Mouse (Mus musculus) hindbrain, embryonic 11.5 days (tissue): ENCODE measurements around the gene Cyyr1. TPM values are rescaled to one million over a fixed set of nuclear protein-coding genes. Genes with fewer than 3 reads are reported as not detected.
A peak's percentile ranks its signal among the peaks of the same experiment; 100 is the strongest.

Experiments used
- ATAC-seq: fragments of 200-750 bp; cut with Nextera tagmentation; 2 replicates; pipeline ENCODE4 v1.8.0; 2017; ENCODE audit warnings: mild to moderate bottlenecking, moderate TSS enrichment, moderate library complexity; ENCODE audit not compliant: low FRiP score
- DNase-seq: peaks from one replicate; pipeline ENCODE4 v3.0.0-alpha.2; 2015; ENCODE audit warnings: low spot score
- H3K27ac ChIP-seq: fragments of 300-500 bp; sonication (generic); 2 replicates; pipeline ENCODE4 v1.5.1; 2014; ENCODE audit warnings: mild to moderate bottlenecking, low read depth, low read length
- H3K27me3 ChIP-seq: fragments of 300-500 bp; sonication (generic); 2 replicates; pipeline ENCODE4 v1.6.1; 2014; ENCODE audit warnings: mild to moderate bottlenecking, low read length, moderate library complexity, mixed read lengths; ENCODE audit not compliant: control insufficient read depth, insufficient read depth
- H3K36me3 ChIP-seq: fragments of 300-500 bp; sonication (generic); 2 replicates; pipeline ENCODE4 v1.6.1; 2014; ENCODE audit warnings: mild to moderate bottlenecking, low read length, moderate library complexity, mixed read lengths; ENCODE audit not compliant: control insufficient read depth, insufficient read depth
- H3K4me1 ChIP-seq: fragments of 300-500 bp; sonication (generic); replicated peaks from 2 replicates; pipeline ENCODE4 v1.6.1; 2014; ENCODE audit warnings: low read length, mixed read lengths; ENCODE audit not compliant: control insufficient read depth, insufficient read depth
- H3K4me2 ChIP-seq: fragments of 300-500 bp; sonication (generic); replicated peaks from 2 replicates; pipeline ENCODE4 v1.6.1; 2014; ENCODE audit warnings: mild to moderate bottlenecking, low read depth, low read length
- H3K4me3 ChIP-seq: fragments of 300-500 bp; sonication (generic); 2 replicates; pipeline ENCODE4 v1.5.1; 2014; ENCODE audit warnings: low read depth, low read length
- H3K9ac ChIP-seq: fragments of 300-500 bp; sonication (generic); 2 replicates; pipeline ENCODE4 v1.6.1; 2014; ENCODE audit warnings: low read depth, low read length
- H3K9me3 ChIP-seq: fragments of 300-500 bp; sonication (generic); 2 replicates; pipeline ENCODE4 v1.6.1; 2016; ENCODE audit warnings: low read length; ENCODE audit not compliant: control insufficient read depth
- WGBS: fragments of 180-500 bp; shearing (Covaris S2); extraction: QIAGEN DNeasy Blood & Tissue Kit; methylation state at CpG from one replicate; pipeline ENCODE4 v1.1.7; 2014; 5-methylcytosine and 5-hydroxymethylcytosine counted together
- polyA plus RNA-seq: library from polyadenylated mRNA; unstranded; fragments of >200 nt; fragmentation: Nextera tagmentation; extraction: Ambion mirVana; gene quantifications from 2 replicates; pipeline ENCODE4 v1.2.1, GENCODE M21; 2014

Gene Cyyr1
- polyA plus RNA-seq, 1 experiment from 2014 or later, result 6.2 TPM

DNA sequence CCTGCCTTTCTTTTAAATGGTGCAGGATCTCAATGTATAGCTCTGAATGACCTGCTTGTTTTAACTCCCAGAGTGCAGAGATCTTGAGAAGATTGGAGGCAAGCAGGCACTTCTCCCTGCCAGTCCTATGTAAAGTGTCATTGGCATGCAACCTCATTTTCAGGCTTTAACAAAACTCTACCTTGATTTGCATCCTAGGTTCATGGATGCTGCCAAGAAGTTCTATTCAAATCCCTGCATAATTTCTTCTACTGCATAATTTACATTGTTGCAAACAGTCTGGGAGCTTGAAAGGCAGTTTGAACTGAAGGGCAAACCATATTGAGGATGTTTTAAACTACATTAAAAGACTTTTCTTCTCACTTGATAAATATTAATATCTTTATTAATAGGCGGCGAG is 57.4 kb downstream of the Cyyr1 start:
- DNase-seq (no peak), ATAC-seq (no peak)
- H3K9ac ChIP-seq, result no peak overlapping the region
- WGBS, result 86% methylated on average over 2 of the region's 2 CpGs
- H3K4me2 ChIP-seq, result no peak overlapping the region
- H3K9me3 ChIP-seq, result no peaks in the 10 kb centered on the region
- H3K4me1 ChIP-seq, result no peaks in the 10 kb centered on the region
- H3K27me3 ChIP-seq, result no peaks in the 10 kb centered on the region
- no peak overlapping the region for H3K27ac ChIP-seq
- H3K36me3 ChIP-seq, result no peaks in the 10 kb centered on the region
- no peak overlapping the region for H3K4me3 ChIP-seq

DNA sequence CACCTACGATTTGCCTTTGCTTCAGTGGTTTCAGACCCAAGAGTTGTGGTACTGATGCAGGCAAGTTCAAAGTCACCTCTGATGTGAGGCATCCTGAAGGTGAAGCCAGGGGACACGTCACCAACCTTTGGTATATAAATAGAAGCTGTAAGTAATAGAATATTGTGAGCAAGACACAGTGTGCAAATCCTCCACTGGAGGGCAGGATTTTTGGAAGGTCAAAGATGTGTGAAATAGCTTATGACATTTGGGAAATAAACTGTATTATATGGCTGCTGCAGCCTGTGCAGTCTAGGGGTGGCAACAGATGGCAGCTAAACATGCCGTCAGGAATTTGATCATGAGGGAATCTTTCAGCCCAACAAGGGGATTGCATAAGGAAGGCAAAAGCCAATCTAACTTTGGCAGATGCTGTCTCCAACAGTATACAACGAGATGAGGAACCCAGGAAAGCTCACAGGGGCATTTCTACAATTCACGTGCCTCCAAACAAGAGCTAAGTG is 65.0 kb downstream of the Cyyr1 start:
- no peak overlapping the region for H3K4me2 ChIP-seq
- 85% methylated on average over 5 of the region's 5 CpGs for WGBS
- no peaks in the 10 kb centered on the region for H3K27me3 ChIP-seq
- no peaks in the 10 kb centered on the region for H3K9me3 ChIP-seq
- no peak for DNase-seq
- no peak for ATAC-seq
- no peaks in the 10 kb centered on the region for H3K36me3 ChIP-seq
- H3K27ac ChIP-seq, result no peak overlapping the region
- H3K4me3 ChIP-seq, result no peak overlapping the region
- H3K4me1 ChIP-seq, result no peaks in the 10 kb centered on the region
- H3K9ac ChIP-seq, result no peak overlapping the region

DNA sequence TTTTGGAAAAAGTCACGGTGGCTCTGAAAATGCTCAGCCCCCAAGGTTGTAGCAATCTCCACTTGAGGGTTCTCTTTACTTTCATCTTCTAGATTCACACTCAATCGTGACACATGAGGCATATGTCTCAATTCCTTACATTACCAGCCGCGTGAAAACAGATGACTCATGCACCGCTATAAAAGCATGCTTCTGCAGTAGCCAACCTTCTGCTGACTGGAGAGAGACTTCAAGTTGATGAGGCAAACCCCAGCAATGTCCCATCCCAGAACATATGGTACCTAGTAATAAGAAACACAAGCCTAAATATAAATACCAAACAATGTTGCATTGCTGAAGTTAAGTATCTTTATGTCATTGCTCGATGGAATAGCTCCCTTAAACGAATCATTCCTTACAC is 65.9 kb downstream of the Cyyr1 start:
- DNase-seq (no peak), ATAC-seq (no peak)
- Histone ChIP-seq H3K27me3 (no peaks in the 10 kb centered on the region), H3K9ac (no peak overlapping the region), H3K27ac (no peak overlapping the region), H3K4me2 (no peak overlapping the region), H3K4me1 (no peaks in the 10 kb centered on the region), H3K9me3 (no peaks in the 10 kb centered on the region), H3K4me3 (no peak overlapping the region), H3K36me3 (no peaks in the 10 kb centered on the region)
- WGBS, result 95% methylated on average over 7 of the region's 7 CpGs

DNA sequence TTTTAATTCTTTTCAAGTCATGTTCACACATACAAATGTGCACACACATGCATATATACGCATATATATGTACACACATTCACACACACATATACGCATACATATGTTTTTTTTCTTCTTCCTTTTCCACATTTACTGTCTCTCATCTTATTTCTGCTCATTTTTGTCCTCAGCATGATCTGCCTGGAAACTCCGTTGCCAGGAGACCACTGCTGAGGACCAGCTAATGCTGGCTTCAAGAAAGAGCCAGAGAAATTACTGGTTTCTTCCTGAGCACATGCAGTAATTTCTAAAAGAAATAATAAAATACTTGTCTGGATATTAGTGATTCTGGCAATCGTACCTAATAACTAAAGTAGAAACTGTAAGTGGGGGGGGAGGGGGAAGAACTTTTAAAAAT is 68.6 kb downstream of the Cyyr1 start:
- no peaks in the 10 kb centered on the region for H3K36me3 ChIP-seq
- DNase-seq, result no peak
- H3K27ac ChIP-seq, result no peak overlapping the region
- ATAC-seq, result no peak
- H3K4me1 ChIP-seq, result no peaks in the 10 kb centered on the region
- no peaks in the 10 kb centered on the region for H3K9me3 ChIP-seq
- no peaks in the 10 kb centered on the region for H3K27me3 ChIP-seq
- WGBS, result 86% methylated on average over 4 of the region's 4 CpGs
- no peak overlapping the region for H3K4me2 ChIP-seq
- no peak overlapping the region for H3K9ac ChIP-seq
- H3K4me3 ChIP-seq, result no peak overlapping the region

DNA sequence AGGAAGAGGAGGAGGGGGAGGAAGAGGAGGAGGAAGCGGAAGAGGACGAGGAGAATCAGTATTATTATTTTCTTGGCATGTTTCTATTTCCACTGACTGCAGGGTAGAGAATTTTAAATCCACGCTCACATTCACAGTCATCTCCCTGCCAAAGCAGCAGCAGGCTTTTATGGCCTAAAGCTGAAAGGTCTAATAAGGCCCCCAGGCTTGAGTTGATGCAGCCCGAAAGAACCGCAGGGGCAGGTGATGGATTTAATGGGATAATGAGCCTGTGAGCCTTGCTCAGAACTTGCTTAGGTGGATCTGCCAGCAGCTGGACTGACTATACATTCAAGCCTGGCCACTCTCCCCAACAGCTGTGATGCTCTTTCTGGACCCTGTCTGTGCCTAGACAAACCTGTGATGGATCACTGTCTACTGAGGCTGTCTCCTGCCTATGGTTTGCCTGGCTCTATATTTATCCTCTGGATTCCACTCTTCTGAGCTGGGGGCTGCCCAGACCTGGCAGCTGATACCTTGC is 78.6 kb downstream of the Cyyr1 start:
- DNase-seq, result no peak
- H3K4me1 ChIP-seq, result no peaks in the 10 kb centered on the region
- no peak overlapping the region for H3K4me2 ChIP-seq
- WGBS, result 89% methylated on average over 5 of the region's 5 CpGs
- no peak overlapping the region for H3K9ac ChIP-seq
- H3K4me3 ChIP-seq, result no peak overlapping the region
- H3K9me3 ChIP-seq, result no peaks in the 10 kb centered on the region
- 0 out of 2 replicates have a peak, but pooled peaks have one; percentile 22 for ATAC-seq
- no peaks in the 10 kb centered on the region for H3K36me3 ChIP-seq
- H3K27ac ChIP-seq, result no peak overlapping the region
- no peaks in the 10 kb centered on the region for H3K27me3 ChIP-seq

DNA sequence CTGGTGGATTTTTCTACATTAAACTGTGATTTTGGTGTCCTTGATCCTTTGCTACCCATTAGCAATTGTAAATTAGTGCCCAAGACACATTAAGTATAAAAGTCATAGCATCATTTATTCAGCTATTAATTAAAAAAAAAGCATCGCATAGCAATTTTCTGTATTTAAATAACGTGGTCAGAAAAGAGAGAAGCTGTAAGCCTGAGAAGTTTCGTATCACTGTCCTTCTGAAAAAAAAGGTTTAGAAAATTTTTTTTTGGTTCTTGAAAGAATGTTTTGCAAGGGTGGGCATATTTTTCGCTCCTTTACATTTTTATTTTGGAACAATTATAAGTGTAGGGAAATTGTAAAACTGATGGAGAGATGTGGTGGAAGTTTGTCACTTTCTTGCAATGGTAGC is 83.1 kb downstream of the Cyyr1 start:
- H3K9ac ChIP-seq, result no peak overlapping the region
- H3K36me3 ChIP-seq, result no peaks in the 10 kb centered on the region
- H3K27me3 ChIP-seq, result no peaks in the 10 kb centered on the region
- ATAC-seq, result no peak
- no peak overlapping the region for H3K4me2 ChIP-seq
- no peaks in the 10 kb centered on the region for H3K9me3 ChIP-seq
- no peak overlapping the region for H3K27ac ChIP-seq
- H3K4me3 ChIP-seq, result no peak overlapping the region
- DNase-seq, result no peak
- 91% methylated on average over 4 of the region's 4 CpGs for WGBS
- H3K4me1 ChIP-seq, result no peaks in the 10 kb centered on the region

DNA sequence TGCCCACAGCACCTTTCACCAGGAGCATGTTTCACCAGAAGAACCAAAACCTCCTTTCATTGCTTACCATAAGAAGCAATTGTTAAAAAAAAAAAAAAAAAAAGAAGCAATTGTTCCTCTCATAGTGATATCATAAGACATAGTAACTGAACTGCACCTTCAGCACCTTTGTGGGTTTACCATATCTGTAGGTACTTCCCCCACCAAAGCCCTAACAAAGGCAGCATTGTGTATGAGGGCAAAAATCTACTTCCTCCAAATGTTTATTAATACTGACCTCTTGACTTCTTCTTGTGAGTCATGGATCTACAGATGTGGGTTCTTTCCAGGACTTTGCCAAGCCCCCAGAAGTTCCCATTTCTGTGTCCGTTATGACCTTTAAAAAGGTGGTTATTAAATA is 98.2 kb downstream of the Cyyr1 start:
- WGBS, result 80% methylated on average over 1 of the region's 1 CpGs
- Histone ChIP-seq H3K36me3 (no peaks in the 10 kb centered on the region), H3K4me3 (no peak overlapping the region), H3K4me2 (no peak overlapping the region), H3K27ac (no peak overlapping the region), H3K9ac (no peak overlapping the region), H3K9me3 (no peaks in the 10 kb centered on the region), H3K4me1 (no peaks in the 10 kb centered on the region), H3K27me3 (no peaks in the 10 kb centered on the region)
- ATAC-seq (no peak), DNase-seq (no peak)

DNA sequence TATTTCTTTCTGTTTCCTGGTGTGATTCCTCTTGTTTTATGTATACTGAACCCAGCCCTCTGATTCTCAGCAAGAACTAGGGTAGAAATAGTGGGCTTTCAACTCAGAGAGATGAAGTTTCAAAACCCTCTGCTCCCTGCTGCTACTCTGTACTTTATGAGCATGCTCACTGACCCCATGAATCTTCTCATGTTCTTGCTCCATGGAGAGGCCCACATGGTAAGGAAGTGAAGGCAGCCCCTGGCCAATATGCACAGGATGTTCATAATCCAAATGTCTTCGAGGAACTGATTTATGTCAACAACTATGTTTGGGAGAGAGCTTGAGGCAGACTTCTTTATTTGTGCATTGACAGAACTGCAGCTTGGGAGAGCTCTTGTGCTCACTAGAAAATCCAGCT is 106.9 kb downstream of the Cyyr1 start:
- ATAC-seq (no peak), DNase-seq (no peak)
- no peak overlapping the region for H3K9ac ChIP-seq
- H3K4me3 ChIP-seq, result no peak overlapping the region
- H3K27ac ChIP-seq, result no peak overlapping the region
- 81% methylated on average over 1 of the region's 1 CpGs for WGBS
- no peaks in the 10 kb centered on the region for H3K27me3 ChIP-seq
- no peak overlapping the region for H3K4me2 ChIP-seq
- no peaks in the 10 kb centered on the region for H3K9me3 ChIP-seq
- H3K36me3 ChIP-seq, result no peaks in the 10 kb centered on the region
- no peaks in the 10 kb centered on the region for H3K4me1 ChIP-seq

DNA sequence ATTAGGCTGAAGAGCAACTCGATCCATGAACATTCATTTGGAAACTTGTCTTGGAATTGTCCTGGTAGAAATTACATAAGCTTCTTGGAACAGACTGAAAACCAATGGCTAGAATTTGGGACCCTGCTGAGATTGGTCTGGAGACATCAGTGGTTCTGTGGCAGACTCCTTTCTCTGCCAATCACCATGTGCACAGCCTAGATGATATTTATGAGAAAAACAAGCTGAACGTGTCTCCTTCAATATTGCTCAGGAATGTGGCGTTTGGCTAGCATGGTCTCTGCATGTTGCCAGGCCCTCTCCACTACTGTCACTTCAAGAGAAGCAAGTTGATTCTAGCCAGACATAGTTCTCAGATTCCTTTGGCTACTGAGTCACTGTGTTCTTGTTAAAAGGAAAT is 107.4 kb downstream of the Cyyr1 start:
- ATAC-seq (no peak), DNase-seq (no peak)
- 88% methylated on average over 3 of the region's 3 CpGs for WGBS
- Histone ChIP-seq H3K4me1 (no peaks in the 10 kb centered on the region), H3K27me3 (no peaks in the 10 kb centered on the region), H3K9ac (no peak overlapping the region), H3K36me3 (no peaks in the 10 kb centered on the region), H3K4me2 (no peak overlapping the region), H3K9me3 (no peaks in the 10 kb centered on the region), H3K27ac (no peak overlapping the region), H3K4me3 (no peak overlapping the region)
